Mouse (Mus musculus) midbrain, embryonic 16.5 days (tissue): ENCODE measurements around the gene Olfr361. TPM values are rescaled to one million over a fixed set of nuclear protein-coding genes. Genes with fewer than 3 reads are reported as not detected.
"Not testable (repeated sequence)": the region's sequence is repeated elsewhere in the genome, so short reads cannot be mapped to it uniquely, and the experiment has no call there.

ENCODE experiments used
- ATAC-seq: fragments of 200-750 bp; cut with Nextera tagmentation; 2 replicates; pipeline ENCODE4 v1.8.0; 2017; ENCODE audit warnings: moderate TSS enrichment
- H3K27ac ChIP-seq: fragments of 300-500 bp; sonication (generic); 2 replicates; pipeline ENCODE4 v1.5.1; 2014; ENCODE audit warnings: mild to moderate bottlenecking, low read length, mixed read lengths
- H3K27me3 ChIP-seq: fragments of 300-500 bp; sonication (generic); 2 replicates; pipeline ENCODE4 v1.6.1; 2014; ENCODE audit warnings: low read depth, low read length, mixed read lengths; ENCODE audit not compliant: control insufficient read depth, insufficient read depth
- H3K36me3 ChIP-seq: fragments of 300-500 bp; sonication (generic); 2 replicates; pipeline ENCODE4 v1.6.1; 2014; ENCODE audit warnings: mild to moderate bottlenecking, low read length, moderate library complexity, mixed read lengths; ENCODE audit not compliant: control insufficient read depth, insufficient read depth
- H3K4me1 ChIP-seq: fragments of 300-500 bp; sonication (generic); 2 replicates; pipeline ENCODE4 v1.6.1; 2014; ENCODE audit warnings: mild to moderate bottlenecking, low read length, mixed read lengths; ENCODE audit not compliant: control insufficient read depth, insufficient read depth
- H3K4me2 ChIP-seq: fragments of 300-500 bp; sonication (generic); 2 replicates; pipeline ENCODE4 v1.6.1; 2014; ENCODE audit warnings: mild to moderate bottlenecking, low read length, mixed read lengths
- H3K4me3 ChIP-seq: fragments of 300-500 bp; sonication (generic); 2 replicates; pipeline ENCODE4 v1.5.1; 2014; ENCODE audit warnings: low read depth, mild to moderate bottlenecking, low read length, moderate library complexity, mixed read lengths
- H3K9ac ChIP-seq: fragments of 300-500 bp; sonication (generic); 2 replicates; pipeline ENCODE4 v1.6.1; 2014; ENCODE audit warnings: low read depth, low read length, mixed read lengths
- H3K9me3 ChIP-seq: fragments of 300-500 bp; sonication (generic); replicated peaks from 2 replicates; pipeline ENCODE4 v1.6.1; 2014; ENCODE audit warnings: mild to moderate bottlenecking, low read length, mixed read lengths; ENCODE audit not compliant: control insufficient read depth, poor library complexity, severe bottlenecking
- WGBS: fragments of 180-500 bp; shearing (Covaris S2); extraction: QIAGEN DNeasy Blood & Tissue Kit; methylation state at CpG from one replicate; pipeline ENCODE4 v1.1.7; 2014; 5-methylcytosine and 5-hydroxymethylcytosine counted together
- polyA plus RNA-seq: library from polyadenylated mRNA; unstranded; fragments of >200 nt; fragmentation: Nextera tagmentation; extraction: Ambion mirVana; gene quantifications from 2 replicates; pipeline ENCODE4 v1.2.1, GENCODE M21; 2015

Gene Olfr361
- not detected in 2 replicates for polyA plus RNA-seq

DNA sequence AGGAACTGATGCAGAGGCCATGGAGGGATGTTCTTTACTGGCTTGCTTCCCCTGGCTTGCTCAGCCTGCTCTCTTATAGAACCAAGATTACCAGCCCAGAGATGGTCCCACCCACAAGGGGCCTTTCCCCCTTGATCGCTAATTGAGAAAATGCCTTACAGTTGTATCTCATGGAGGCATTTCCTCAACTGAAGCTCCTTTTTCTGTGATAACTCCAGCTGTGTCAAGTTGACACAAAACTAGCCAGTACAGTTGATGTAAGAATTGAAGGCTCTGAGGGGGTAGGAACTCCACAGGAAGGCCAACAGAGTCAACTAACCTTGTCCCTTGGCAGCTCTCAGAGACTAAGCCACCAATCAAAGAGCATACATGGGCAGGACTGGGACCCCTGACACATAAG lies at the start of gene Olfr361:
Gene Olfr361, minus strand, starts transcription at position 101 of the 400 bp plus-strand sequence.
- not testable (repeated sequence) for H3K36me3 ChIP-seq, H3K4me3 ChIP-seq, H3K27ac ChIP-seq, H3K4me2 ChIP-seq, H3K4me1 ChIP-seq, ATAC-seq, H3K9ac ChIP-seq, H3K27me3 ChIP-seq, H3K9me3 ChIP-seq
- WGBS: 22% methylated on average over 1 of the region's 1 CpGs

DNA sequence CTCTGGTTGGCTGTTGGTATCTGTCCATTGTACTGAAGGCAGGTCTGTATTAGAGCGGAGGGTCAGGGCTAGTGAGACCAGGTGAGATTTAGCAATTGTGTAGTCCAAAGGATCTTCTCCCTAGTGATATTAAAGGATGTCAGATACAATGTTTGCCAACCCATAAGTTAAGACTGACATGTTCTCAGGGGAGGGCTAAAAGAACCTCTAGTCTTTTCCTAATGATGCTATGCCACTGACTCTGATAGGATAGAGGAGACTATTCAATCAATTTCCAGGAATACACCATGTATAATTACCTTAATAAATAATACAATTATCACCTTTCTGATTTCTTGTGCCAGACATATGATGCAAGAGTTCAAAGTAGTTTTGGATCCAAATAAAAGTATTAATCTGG lies 28.7 kb upstream of the Olfr361 start, which contains the start of gene Olfr362:
Gene Olfr362, minus strand, starts transcription at position 101 of the 400 bp plus-strand sequence.
- no peaks in the 10 kb centered on the region for H3K27me3 ChIP-seq
- ATAC-seq: no peak
- no peak within 1 kb of the TSS for H3K27ac ChIP-seq
- H3K36me3 ChIP-seq: no peaks in the 10 kb centered on the region
- no peak within 1 kb of the TSS for H3K4me3 ChIP-seq
- H3K9me3 ChIP-seq: peaks cover 11% of the 10 kb centered on the region; the same call in 1 of the 2 replicates
- WGBS: 93% methylated on average over 1 of the region's 1 CpGs
- no peaks in the 10 kb centered on the region for H3K4me1 ChIP-seq
- no peak within 1 kb of the TSS for H3K9ac ChIP-seq
- H3K4me2 ChIP-seq: no peak within 1 kb of the TSS

DNA sequence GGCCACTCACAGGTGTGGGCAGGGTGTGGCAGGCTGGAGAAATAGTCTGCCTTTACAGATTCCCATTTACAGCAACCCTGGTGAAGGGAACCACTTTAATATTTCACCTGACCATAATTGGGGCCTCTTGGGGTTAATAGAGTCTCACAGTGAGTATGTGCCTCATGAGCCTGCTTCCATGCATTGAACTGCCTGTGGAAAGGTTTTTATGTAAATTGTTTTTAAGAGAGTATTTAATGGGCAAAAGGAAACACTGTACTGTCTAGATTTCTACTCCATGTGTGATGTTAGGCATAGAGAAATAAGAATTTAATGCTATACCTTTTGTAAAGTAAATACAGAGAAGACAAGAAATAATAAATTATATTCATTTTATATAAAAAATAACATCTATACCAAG lies 23.6 kb downstream of the Olfr361 start, which contains the start of gene Olfr360:
Gene Olfr360, plus strand, starts transcription at position 301 of the 400 bp plus-strand sequence.
- Histone ChIP-seq H3K4me1 (no peaks in the 10 kb centered on the region), H3K27me3 (no peaks in the 10 kb centered on the region), H3K9ac (no peak within 1 kb of the TSS), H3K27ac (no peak within 1 kb of the TSS), H3K36me3 (no peaks in the 10 kb centered on the region), H3K9me3 (peaks cover 9% of the 10 kb centered on the region), H3K4me2 (no peak within 1 kb of the TSS), H3K4me3 (no peak within 1 kb of the TSS)
- no peak for ATAC-seq

Other genes with a start within 250 kb of the Olfr361 start
- not detected in 2 replicates for gene Olfr350, start 243.0 kb downstream of the Olfr361 start, polyA plus RNA-seq
- gene Olfr351, start 226.6 kb downstream of the Olfr361 start, polyA plus RNA-seq: not detected in 2 replicates
- gene Olfr352, start 220.8 kb downstream of the Olfr361 start, polyA plus RNA-seq: not detected in 2 replicates
- gene Olfr353, start 196.4 kb downstream of the Olfr361 start, polyA plus RNA-seq: not detected in 2 replicates
- gene Olfr354, start 183.6 kb downstream of the Olfr361 start, polyA plus RNA-seq: not detected in 2 replicates
- not detected in 2 replicates for gene Olfr355, start 160.4 kb downstream of the Olfr361 start, polyA plus RNA-seq
- gene Olfr356, start 152.2 kb downstream of the Olfr361 start, polyA plus RNA-seq: not detected in 2 replicates
- gene Olfr357, start 95.5 kb downstream of the Olfr361 start, polyA plus RNA-seq: not detected in 2 replicates
- not detected in 2 replicates for gene Olfr358, start 80.0 kb downstream of the Olfr361 start, polyA plus RNA-seq
- not detected in 2 replicates for gene Olfr360, start 23.5 kb downstream of the Olfr361 start, polyA plus RNA-seq
- gene Olfr362, start 28.6 kb upstream of the Olfr361 start, polyA plus RNA-seq: not detected in 2 replicates
- gene Olfr364-ps1, start 50.0 kb upstream of the Olfr361 start, polyA plus RNA-seq: not detected in 2 replicates
- not detected in 2 replicates for gene Olfr365, start 98.9 kb upstream of the Olfr361 start, polyA plus RNA-seq
- gene Olfr366, start 122.3 kb upstream of the Olfr361 start, polyA plus RNA-seq: not detected in 2 replicates
- not detected in 2 replicates for gene Olfr368, start 237.2 kb upstream of the Olfr361 start, polyA plus RNA-seq